Mouse (Mus musculus): Measurements from ENCODE around the gene Lrp1.

GRCm38 (mm10) chr10:127665366-127666181, 44.6 kb upstream of the Lrp1 start:
- no peak for TF ChIP-seq TCF12 (IDR thresholded peaks at IDR 0.05; ENCODE audit: low read depth, low read length)
- TF ChIP-seq EP300 (IDR thresholded peaks at IDR 0.05; ENCODE audit: low read depth in 1 of 2, low read length in 2 of 2) = no peak
- no peak for TF ChIP-seq MAZ (IDR thresholded peaks at IDR 0.05; ENCODE audit: low read depth, low read length)
- TF ChIP-seq CTCF (IDR thresholded peaks at IDR 0.05 in 2 of 3, conservative IDR thresholded peaks at IDR 0.05 in 1 of 3; ENCODE audit: control insufficient read depth in 1 of 3, insufficient read depth in 1 of 3, low read depth in 2 of 3, low read length in 3 of 3, poor library complexity in 1 of 3, severe bottlenecking in 1 of 3) = no peak; a peak in 1 of 6 replicates
- TF ChIP-seq CHD2 (IDR thresholded peaks at IDR 0.05; ENCODE audit: low read length) = no peak
- no peak for TF ChIP-seq NRF1 (IDR thresholded peaks at IDR 0.05; ENCODE audit: insufficient read depth, low read depth, low read length, poor library complexity, severe bottlenecking)
- no peak for TF ChIP-seq UBTF (IDR thresholded peaks at IDR 0.05; ENCODE audit: borderline replicate concordance, insufficient read depth, low read depth, low read length)
- no peak; the same call in 1 of the 2 replicates for TF ChIP-seq SIN3A (IDR thresholded peaks at IDR 0.05; ENCODE audit: low read length)
- TF ChIP-seq POLR2AphosphoS5 (IDR thresholded peaks at IDR 0.05; ENCODE audit: borderline replicate concordance, low read depth, low read length) = no peak
- TF ChIP-seq MXI1 (IDR thresholded peaks at IDR 0.05; ENCODE audit: low read depth, low read length) = no peak
- no peak for TF ChIP-seq BHLHE40 (IDR thresholded peaks at IDR 0.05; ENCODE audit: borderline replicate concordance, low read depth, low read length)

All from MEL (cell line).